Mouse (Mus musculus) intestine, embryonic 15.5 days (tissue): ENCODE measurements at regions not wholly inside any gene's neighbourhood (a gene's known extent, or its start where the extent isn't known, plus 50 kb on each side); places are given as distances from the start of the nearest gene placed in this dataset.
"Not testable (repeated sequence)": the region's sequence is repeated elsewhere in the genome, so short reads cannot be mapped to it uniquely, and the experiment has no call there.

Source experiments
- ATAC-seq: fragments of 200-750 bp; cut with Nextera tagmentation; 2 replicates; pipeline ENCODE4 v1.8.0; 2017; ENCODE audit warnings: moderate TSS enrichment, moderate library complexity
- H3K27ac ChIP-seq: fragments of 300-500 bp; sonication (generic); 2 replicates; pipeline ENCODE4 v1.5.1; 2015; ENCODE audit warnings: mild to moderate bottlenecking, inconsistent platforms
- H3K27me3 ChIP-seq: fragments of 300-500 bp; sonication (generic); replicated peaks from 2 replicates; pipeline ENCODE4 v1.6.1; 2015; ENCODE audit warnings: inconsistent platforms
- H3K36me3 ChIP-seq: fragments of 300-500 bp; sonication (generic); 2 replicates; pipeline ENCODE4 v1.6.1; 2015; ENCODE audit warnings: inconsistent platforms
- H3K4me1 ChIP-seq: fragments of 300-500 bp; sonication (generic); replicated peaks from 2 replicates; pipeline ENCODE4 v1.6.1; 2015; ENCODE audit warnings: inconsistent platforms
- H3K4me2 ChIP-seq: fragments of 300-500 bp; sonication (generic); replicated peaks from 2 replicates; pipeline ENCODE4 v1.6.1; 2015; ENCODE audit warnings: mild to moderate bottlenecking, inconsistent platforms
- H3K4me3 ChIP-seq: fragments of 300-500 bp; sonication (generic); replicated peaks from 2 replicates; pipeline ENCODE4 v1.5.1; 2015; ENCODE audit warnings: inconsistent platforms
- H3K9ac ChIP-seq: fragments of 300-500 bp; sonication (generic); 2 replicates; pipeline ENCODE4 v1.6.1; 2015; ENCODE audit warnings: inconsistent platforms
- H3K9me3 ChIP-seq: fragments of 300-500 bp; sonication (generic); 2 replicates; pipeline ENCODE4 v1.6.1; 2016; ENCODE audit warnings: inconsistent platforms
- WGBS: fragments of 180-500 bp; shearing (Covaris S2); methylation state at CpG from one replicate; pipeline ENCODE4 v1.1.7; 2015; 5-methylcytosine and 5-hydroxymethylcytosine counted together

DNA sequence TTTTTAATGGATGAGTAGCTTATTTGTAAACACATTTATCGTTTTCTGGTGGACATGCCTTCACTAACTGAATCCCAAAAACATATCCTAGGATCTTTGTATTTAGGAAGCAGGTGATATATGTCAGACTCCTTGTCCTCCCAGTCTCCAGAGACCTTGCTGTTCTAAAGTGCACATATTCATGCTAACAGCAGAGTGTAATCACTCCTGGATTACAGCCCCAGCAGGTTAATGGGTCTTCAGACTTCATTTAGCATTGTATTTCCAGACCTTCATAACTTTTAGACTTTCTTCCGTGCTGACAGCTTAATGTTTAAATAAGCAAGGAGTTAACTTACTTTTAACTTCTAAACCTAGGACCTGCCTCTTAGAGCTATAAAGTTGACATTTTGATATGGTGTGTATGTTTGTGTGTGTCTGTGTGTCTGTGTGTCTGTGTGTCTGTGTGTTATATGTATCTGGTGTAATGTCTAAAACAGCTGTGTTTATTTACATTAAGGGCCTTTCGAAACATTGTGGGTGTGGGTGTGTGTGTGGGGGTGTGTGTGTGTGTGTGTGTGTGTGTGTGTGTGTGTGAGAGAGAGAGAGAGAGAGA is 398.3 kb downstream of the Gm4340 start:
- no peak for ATAC-seq

GRCm38 (mm10) chr10:104595920-104596319 is 402.1 kb downstream of the Gm4340 start:
- H3K27ac ChIP-seq: no peak overlapping the region
- H3K9ac ChIP-seq: no peak overlapping the region
- 84% methylated on average over 5 of the region's 5 CpGs for WGBS
- H3K4me2 ChIP-seq: no peak overlapping the region
- H3K9me3 ChIP-seq: no peaks in the 10 kb centered on the region
- no peak overlapping the region for H3K4me3 ChIP-seq
- no peaks in the 10 kb centered on the region for H3K27me3 ChIP-seq
- no peak for ATAC-seq
- no peaks in the 10 kb centered on the region for H3K4me1 ChIP-seq
- no peaks in the 10 kb centered on the region for H3K36me3 ChIP-seq

More for the DNA sequence above, 398.3 kb downstream of the Gm4340 start:
- H3K4me1 ChIP-seq: no peaks in the 10 kb centered on the region
- H3K4me2 ChIP-seq: no peak overlapping the region
- WGBS: 38% methylated on average over 3 of the region's 3 CpGs
- H3K9ac ChIP-seq: no peak overlapping the region
- H3K27ac ChIP-seq: no peak overlapping the region
- H3K36me3 ChIP-seq: no peaks in the 10 kb centered on the region
- no peaks in the 10 kb centered on the region for H3K27me3 ChIP-seq
- H3K4me3 ChIP-seq: no peak overlapping the region
- no peaks in the 10 kb centered on the region for H3K9me3 ChIP-seq

GRCm38 (mm10) chr10:104627629-104628028 is 433.8 kb downstream of the Gm4340 start:
- H3K9ac ChIP-seq: no peak overlapping the region
- WGBS: 34% methylated on average over 1 of the region's 1 CpGs
- no peak for ATAC-seq
- no peaks in the 10 kb centered on the region for H3K36me3 ChIP-seq
- no peak overlapping the region for H3K4me3 ChIP-seq
- H3K9me3 ChIP-seq: no peaks in the 10 kb centered on the region
- no peak overlapping the region for H3K27ac ChIP-seq
- no peak overlapping the region for H3K4me2 ChIP-seq
- no peaks in the 10 kb centered on the region for H3K27me3 ChIP-seq
- no peaks in the 10 kb centered on the region for H3K4me1 ChIP-seq

- H3K27ac ChIP-seq: no peak overlapping the region
- H3K9me3 ChIP-seq: no peaks in the 10 kb centered on the region
- ATAC-seq: no peak
- no peaks in the 10 kb centered on the region for H3K27me3 ChIP-seq
- no peaks in the 10 kb centered on the region for H3K36me3 ChIP-seq
- no peak overlapping the region for H3K9ac ChIP-seq
- no peaks in the 10 kb centered on the region for H3K4me1 ChIP-seq
- 86% methylated on average over 8 of the region's 8 CpGs for WGBS
- H3K4me3 ChIP-seq: no peak overlapping the region
- H3K4me2 ChIP-seq: no peak overlapping the region
These were observed 457.2 kb downstream of the Gm4340 start for GRCm38 (mm10) chr10:104651020-104651419.

DNA sequence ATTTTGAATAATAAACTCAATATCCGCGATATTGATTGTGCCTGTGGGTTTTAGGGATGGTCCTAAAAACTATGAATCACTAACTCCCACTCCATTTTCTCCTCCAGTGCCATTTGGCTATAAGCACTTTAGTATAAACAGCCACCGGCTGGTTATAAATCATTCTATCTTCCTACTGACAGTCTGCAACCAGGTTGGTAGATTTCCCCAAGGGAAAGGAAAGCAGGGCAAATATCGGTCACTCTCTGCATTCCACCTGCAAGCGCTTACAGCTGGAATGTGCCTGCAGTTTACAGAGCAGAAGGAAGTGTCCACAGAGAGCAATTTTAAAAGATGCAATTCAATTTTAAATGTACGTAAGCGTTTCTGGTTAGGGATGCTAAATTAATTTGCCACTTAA is 466.5 kb downstream of the Gm4340 start:
- Histone ChIP-seq H3K4me1 (no peaks in the 10 kb centered on the region), H3K36me3 (no peaks in the 10 kb centered on the region), H3K9me3 (no peaks in the 10 kb centered on the region), H3K4me2 (no peak overlapping the region), H3K4me3 (no peak overlapping the region), H3K27me3 (no peaks in the 10 kb centered on the region), H3K27ac (no peak overlapping the region), H3K9ac (no peak overlapping the region)
- ATAC-seq: no peak
- 24% methylated on average over 7 of the region's 7 CpGs for WGBS

DNA sequence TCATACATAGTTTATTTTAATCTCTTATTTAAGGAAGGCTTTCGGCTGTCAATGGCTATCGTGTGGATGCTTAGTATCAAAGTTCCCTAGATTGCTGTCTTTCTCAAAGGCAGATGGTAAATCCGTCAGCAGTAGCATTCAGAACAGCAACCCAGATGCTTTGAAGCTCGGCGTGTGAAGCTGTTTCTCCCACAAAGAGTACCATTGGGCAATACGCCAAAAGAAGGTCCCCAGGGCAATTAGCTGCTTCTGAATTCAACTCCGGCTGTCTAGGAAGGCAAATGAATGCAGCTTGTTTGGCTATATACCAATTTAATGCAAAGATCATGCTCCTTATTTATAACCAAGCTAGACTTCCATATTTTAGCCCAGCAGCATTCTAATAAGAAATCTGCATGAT is 467.8 kb downstream of the Gm4340 start:
- H3K4me1 ChIP-seq: no peaks in the 10 kb centered on the region
- WGBS: 39% methylated on average over 7 of the region's 7 CpGs

DNA sequence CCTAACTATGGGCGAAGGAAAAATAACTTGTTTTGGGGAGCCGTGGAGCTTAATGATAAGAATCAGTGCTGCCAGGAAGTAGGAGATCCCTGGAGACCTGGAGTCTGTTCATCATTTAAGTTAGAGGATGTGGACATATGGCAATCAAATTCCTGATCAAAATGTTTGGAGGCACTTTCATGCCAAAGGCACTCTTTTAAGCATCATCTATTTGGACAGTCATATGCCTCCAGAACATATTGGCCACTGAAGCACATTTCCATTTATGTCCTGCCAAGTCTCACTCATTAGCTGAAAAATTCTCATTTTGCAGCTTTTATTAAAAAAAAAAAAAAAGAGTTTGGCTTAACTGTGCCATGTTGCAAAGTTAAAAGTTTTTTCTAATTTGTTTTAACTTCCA is 474.4 kb downstream of the Gm4340 start:
- Histone ChIP-seq H3K9ac (no peak overlapping the region), H3K4me3 (no peak overlapping the region), H3K4me2 (no peak overlapping the region), H3K36me3 (no peaks in the 10 kb centered on the region), H3K27me3 (no peaks in the 10 kb centered on the region), H3K9me3 (no peaks in the 10 kb centered on the region), H3K4me1 (no peaks in the 10 kb centered on the region), H3K27ac (no peak overlapping the region)
- ATAC-seq: no peak
- 85% methylated on average over 2 of the region's 2 CpGs for WGBS

More for the DNA sequence above, 467.8 kb downstream of the Gm4340 start:
- ATAC-seq: no peak
- no peaks in the 10 kb centered on the region for H3K36me3 ChIP-seq
- H3K27ac ChIP-seq: no peak overlapping the region
- no peak overlapping the region for H3K4me2 ChIP-seq
- no peak overlapping the region for H3K9ac ChIP-seq
- no peak overlapping the region for H3K4me3 ChIP-seq
- H3K27me3 ChIP-seq: no peaks in the 10 kb centered on the region
- no peaks in the 10 kb centered on the region for H3K9me3 ChIP-seq

- H3K4me3 ChIP-seq: no peak overlapping the region
- no peaks in the 10 kb centered on the region for H3K4me1 ChIP-seq
- H3K27me3 ChIP-seq: no peaks in the 10 kb centered on the region
- H3K4me2 ChIP-seq: no peak overlapping the region
- peak; percentile 47; the same call in 1 of the 2 replicates for ATAC-seq
- 56% methylated on average over 5 of the region's 5 CpGs for WGBS
- no peak overlapping the region for H3K27ac ChIP-seq
- H3K36me3 ChIP-seq: no peaks in the 10 kb centered on the region
- H3K9ac ChIP-seq: no peak overlapping the region
- no peaks in the 10 kb centered on the region for H3K9me3 ChIP-seq
These were observed 491.0 kb downstream of the Gm4340 start for GRCm38 (mm10) chr10:104684717-104685336.

GRCm38 (mm10) chr10:104685857-104686256 is 492.0 kb downstream of the Gm4340 start:
- no peak for ATAC-seq
- Histone ChIP-seq H3K4me2 (no peak overlapping the region), H3K9ac (no peak overlapping the region), H3K36me3 (no peaks in the 10 kb centered on the region), H3K9me3 (no peaks in the 10 kb centered on the region), H3K27ac (no peak overlapping the region), H3K4me1 (no peaks in the 10 kb centered on the region), H3K4me3 (no peak overlapping the region), H3K27me3 (no peaks in the 10 kb centered on the region)
- 77% methylated on average over 3 of the region's 3 CpGs for WGBS

- Histone ChIP-seq H3K9ac (no peak overlapping the region), H3K27ac (no peak overlapping the region), H3K36me3 (no peaks in the 10 kb centered on the region), H3K27me3 (no peaks in the 10 kb centered on the region), H3K4me2 (no peak overlapping the region), H3K4me3 (no peak overlapping the region), H3K9me3 (no peaks in the 10 kb centered on the region), H3K4me1 (no peaks in the 10 kb centered on the region)
- WGBS: 91% methylated on average over 6 of the region's 6 CpGs
- no peak for ATAC-seq
These were observed 492.8 kb downstream of the Gm4340 start for GRCm38 (mm10) chr10:104686669-104687068.

GRCm38 (mm10) chr10:104694974-104695373 is 501.1 kb downstream of the Gm4340 start:
- H3K4me1 ChIP-seq: no peaks in the 10 kb centered on the region
- H3K9ac ChIP-seq: no peak overlapping the region
- H3K9me3 ChIP-seq: no peaks in the 10 kb centered on the region
- H3K27ac ChIP-seq: no peak overlapping the region
- no peaks in the 10 kb centered on the region for H3K36me3 ChIP-seq
- no peaks in the 10 kb centered on the region for H3K27me3 ChIP-seq
- no peak overlapping the region for H3K4me2 ChIP-seq
- no peak for ATAC-seq
- no peak overlapping the region for H3K4me3 ChIP-seq
- WGBS: 85% methylated on average over 3 of the region's 3 CpGs

DNA sequence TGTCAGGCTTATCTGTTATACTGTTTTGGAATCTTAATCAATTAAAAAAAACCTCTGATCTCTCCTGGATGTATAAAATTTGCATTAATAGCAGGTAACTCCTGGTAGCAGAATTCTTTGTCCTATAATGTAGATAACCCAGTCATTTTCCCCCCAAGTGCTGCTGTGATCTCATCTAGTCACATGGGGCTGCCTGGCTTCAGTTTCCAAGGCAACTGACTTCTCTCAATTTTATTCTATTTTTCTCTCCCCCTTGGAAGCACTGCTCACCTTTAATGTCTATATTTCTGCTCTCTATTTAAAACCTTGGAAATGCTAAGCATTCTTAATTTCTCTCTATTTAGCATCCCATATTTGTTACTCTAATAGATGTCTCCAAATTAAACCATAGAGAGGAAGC is 515.1 kb downstream of the Gm4340 start:
- H3K4me2 ChIP-seq: no peak overlapping the region
- ATAC-seq: no peak
- H3K9ac ChIP-seq: no peak overlapping the region
- H3K4me1 ChIP-seq: no peaks in the 10 kb centered on the region
- H3K9me3 ChIP-seq: no peaks in the 10 kb centered on the region
- H3K27ac ChIP-seq: no peak overlapping the region
- H3K27me3 ChIP-seq: no peaks in the 10 kb centered on the region
- H3K4me3 ChIP-seq: no peak overlapping the region
- H3K36me3 ChIP-seq: no peaks in the 10 kb centered on the region

GRCm38 (mm10) chr10:104713281-104713915 is 519.6 kb downstream of the Gm4340 start:
- 71% methylated on average over 5 of the region's 5 CpGs for whole genome bisulfite sequencing
- H3K4me1 ChIP-seq, H3K4me2 ChIP-seq, H3K27ac ChIP-seq, H3K27me3 ChIP-seq, H3K9ac ChIP-seq, H3K9me3 ChIP-seq, H3K4me3 ChIP-seq, H3K36me3 ChIP-seq, ATAC-seq: not testable (repeated sequence)
